Mouse (Mus musculus): Measurements from ENCODE around the gene Nkx2-5.

- no peak for TF ChIP-seq CTCF (IDR thresholded peaks at IDR 0.05; ENCODE audit: insufficient read depth, low read depth, low read length)
- no peak for TF ChIP-seq POLR2A (IDR thresholded peaks at IDR 0.05; ENCODE audit: insufficient read depth, low read depth, low read length)
These were observed 5.0 kb upstream of the Nkx2-5 start for GRCm38 (mm10) chr17:26849746-26850357.
